Mouse (Mus musculus) embryonic facial prominence, embryonic 10.5 days (tissue): ENCODE results near the gene Tbc1d7. TPM values are rescaled to one million over a fixed set of nuclear protein-coding genes. Genes with fewer than 3 reads are reported as not detected.

Experiments
- DNase-seq: peaks from one replicate; pipeline ENCODE4 v3.0.0-alpha.2; 2017; ENCODE audit warnings: low spot score
- H3K27ac ChIP-seq: fragments of 300-500 bp; sonication (generic); replicated peaks from 2 replicates; pipeline ENCODE4 v1.5.1; 2016; ENCODE audit warnings: mild to moderate bottlenecking
- H3K27me3 ChIP-seq: fragments of 300-500 bp; sonication (generic); replicated peaks from 2 replicates; pipeline ENCODE4 v1.6.1; 2016; ENCODE audit warnings: low read depth, mild to moderate bottlenecking; ENCODE audit not compliant: poor library complexity, severe bottlenecking
- H3K36me3 ChIP-seq: fragments of 300-500 bp; sonication (generic); replicated peaks from 2 replicates; pipeline ENCODE4 v1.6.1; 2016; ENCODE audit warnings: mild to moderate bottlenecking, moderate library complexity
- H3K4me1 ChIP-seq: fragments of 300-500 bp; sonication (generic); 2 replicates; pipeline ENCODE4 v1.6.1; 2016
- H3K4me3 ChIP-seq: fragments of 300-500 bp; sonication (generic); 2 replicates; pipeline ENCODE4 v1.5.1; 2016; ENCODE audit warnings: mild to moderate bottlenecking, moderate library complexity
- H3K9me3 ChIP-seq: fragments of 300-500 bp; sonication (generic); 2 replicates; pipeline ENCODE4 v1.6.1; 2016; ENCODE audit warnings: mild to moderate bottlenecking
- WGBS: fragments of 180-500 bp; shearing (Covaris S2); methylation state at CpG from one replicate; pipeline ENCODE4 v1.1.7; 2016; 5-methylcytosine and 5-hydroxymethylcytosine counted together
- polyA plus RNA-seq: library from polyadenylated mRNA; unstranded; fragments of >200 nt; fragmentation: Nextera tagmentation; extraction: Ambion mirVana; gene quantifications from 2 replicates; pipeline ENCODE4 v1.2.1, GENCODE M21; 2016

The Tbc1d7 gene
- polyA plus RNA-seq, 1 experiment from 2014 or later, result 64.8 TPM

DNA sequence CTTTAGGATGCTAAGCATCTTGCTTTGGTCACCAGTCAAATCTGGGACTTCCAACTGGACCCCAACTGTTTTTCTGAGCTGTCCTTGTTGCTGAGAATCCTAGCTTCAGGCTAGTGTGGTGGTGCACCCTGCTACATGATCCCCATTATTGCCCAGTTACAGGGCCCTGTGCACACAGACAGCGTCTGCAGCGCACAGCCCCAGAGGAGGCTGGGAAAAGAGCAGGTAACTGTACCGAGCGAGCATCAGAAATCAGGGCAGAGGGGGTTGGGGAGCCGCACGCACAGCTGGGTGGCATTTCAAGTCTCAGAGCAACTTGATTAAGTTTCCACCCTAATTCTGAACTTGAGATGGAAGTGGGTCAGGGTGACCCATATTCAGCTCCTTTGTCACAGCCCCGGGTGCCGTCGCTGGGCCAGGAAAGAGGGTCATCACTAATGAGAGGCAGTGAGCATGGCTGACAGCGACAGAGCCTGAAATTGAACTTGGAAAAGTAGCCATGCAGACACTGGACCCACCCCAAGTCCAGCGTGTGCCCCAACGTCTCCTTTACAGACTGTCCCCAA, 34.9 kb upstream of the Tbc1d7 start:
- Histone ChIP-seq H3K4me3 (no peak overlapping the region), H3K4me1 (peaks cover 34% of the 10 kb centered on the region), H3K27me3 (peaks cover 8% of the 10 kb centered on the region; the same call in 1 of the 2 replicates), H3K27ac (no peak overlapping the region), H3K36me3 (no peaks in the 10 kb centered on the region), H3K9me3 (no peaks in the 10 kb centered on the region)
- no peak for DNase-seq
- 86% methylated on average over 12 of the region's 12 CpGs for WGBS

DNA sequence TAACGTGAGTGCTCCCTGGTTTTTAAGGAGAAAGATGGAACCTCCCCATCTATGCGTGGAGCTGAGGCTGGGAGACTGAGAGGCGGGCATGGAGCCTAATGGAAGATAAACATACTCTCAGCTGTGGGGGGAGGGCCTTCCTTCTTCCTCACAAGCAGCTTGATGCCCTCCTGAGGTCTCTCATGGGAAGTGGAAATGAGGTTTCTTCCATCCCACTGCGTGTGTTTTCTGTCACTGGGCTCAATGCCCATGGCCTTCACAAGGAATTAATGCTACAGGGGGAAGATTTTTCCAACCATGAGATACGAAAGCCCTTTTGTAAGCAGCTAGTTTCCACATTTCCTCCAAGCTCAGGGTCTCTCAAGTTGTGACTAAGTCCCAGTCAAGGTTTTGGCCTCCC, 32.3 kb upstream of the Tbc1d7 start:
- Histone ChIP-seq H3K4me3 (no peak overlapping the region), H3K27ac (no peak overlapping the region), H3K4me1 (peaks cover 17% of the 10 kb centered on the region), H3K36me3 (no peaks in the 10 kb centered on the region), H3K9me3 (no peaks in the 10 kb centered on the region), H3K27me3 (peaks cover 11% of the 10 kb centered on the region; the same call in 1 of the 2 replicates)
- WGBS, result 68% methylated on average over 5 of the region's 5 CpGs
- DNase-seq, result no peak

DNA sequence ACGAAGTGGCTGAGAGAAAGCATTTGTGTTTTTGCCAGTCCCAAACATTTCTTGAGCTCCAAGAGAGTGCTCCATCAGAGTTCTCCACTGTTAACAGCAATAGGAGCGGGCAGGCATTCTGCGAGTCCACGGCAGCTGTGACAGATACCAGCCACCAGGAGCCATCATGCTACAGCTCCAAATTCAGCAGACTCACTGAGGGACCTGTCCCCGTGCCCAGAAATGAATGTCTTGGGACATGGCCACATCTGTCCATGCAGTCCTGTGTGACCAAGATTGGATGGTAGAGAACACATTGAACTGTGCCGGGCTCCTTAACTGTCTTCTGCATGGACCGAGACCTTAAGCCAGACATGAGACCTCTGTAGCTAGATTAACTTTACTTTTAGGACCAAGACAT, 31.9 kb upstream of the Tbc1d7 start:
- peaks cover 11% of the 10 kb centered on the region; the same call in 1 of the 2 replicates for H3K27me3 ChIP-seq
- no peak overlapping the region for H3K4me3 ChIP-seq
- 0 out of 2 replicates have a peak, but pooled peaks cover 15% of the 10 kb centered on the region for H3K4me1 ChIP-seq
- 83% methylated on average over 7 of the region's 7 CpGs for WGBS
- H3K9me3 ChIP-seq, result no peaks in the 10 kb centered on the region
- H3K27ac ChIP-seq, result no peak overlapping the region
- no peak for DNase-seq
- no peaks in the 10 kb centered on the region for H3K36me3 ChIP-seq

DNA sequence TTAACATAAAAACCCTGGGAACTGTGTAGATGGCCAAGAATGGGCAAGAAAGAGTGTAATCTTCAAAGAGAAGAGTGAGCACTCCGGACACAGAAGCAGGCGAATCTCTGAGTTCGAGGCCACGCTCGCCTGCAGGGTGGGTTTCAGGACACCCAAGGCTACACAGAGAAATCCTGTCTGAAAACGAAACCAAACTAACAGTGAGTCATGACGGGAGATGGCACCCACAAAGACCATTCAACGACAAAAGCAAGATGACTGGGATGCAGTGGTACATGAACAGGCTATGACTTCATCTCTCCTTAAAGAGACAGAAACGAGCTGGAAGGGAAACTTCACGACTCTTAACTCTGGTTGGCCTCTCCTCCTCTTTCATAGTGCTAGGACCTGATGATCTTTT, 31.1 kb upstream of the Tbc1d7 start:
- H3K9me3 ChIP-seq, result no peaks in the 10 kb centered on the region
- 90% methylated on average over 10 of the region's 10 CpGs for WGBS
- H3K4me3 ChIP-seq, result no peak overlapping the region
- H3K36me3 ChIP-seq, result no peaks in the 10 kb centered on the region
- peaks cover 11% of the 10 kb centered on the region; the same call in 1 of the 2 replicates for H3K27me3 ChIP-seq
- no peak for DNase-seq
- no peak overlapping the region for H3K27ac ChIP-seq
- 0 out of 2 replicates have a peak, but pooled peaks cover 15% of the 10 kb centered on the region for H3K4me1 ChIP-seq

DNA sequence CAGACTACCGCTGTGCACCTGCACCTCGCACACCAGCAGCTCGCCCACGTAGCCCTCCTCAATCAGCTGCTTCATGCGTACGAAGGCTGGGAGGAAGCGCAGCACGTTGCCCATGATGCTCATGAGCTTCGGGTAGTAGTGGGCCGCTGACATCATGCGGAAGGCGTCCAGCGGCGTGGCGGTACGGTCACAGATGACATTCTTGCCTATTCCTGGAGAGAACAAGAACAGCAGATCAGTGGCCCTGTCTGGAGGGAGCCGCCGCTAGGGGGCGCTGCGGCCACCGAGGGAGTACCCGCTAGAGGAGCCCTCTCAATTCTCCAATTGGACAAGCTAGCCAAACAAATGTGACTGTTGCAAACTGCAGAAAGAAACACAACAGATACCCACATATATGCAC, 29.7 kb upstream of the Tbc1d7 start:
- Histone ChIP-seq H3K27me3 (peaks cover 11% of the 10 kb centered on the region; the same call in 1 of the 2 replicates), H3K4me1 (0 out of 2 replicates have a peak, but pooled peaks cover 15% of the 10 kb centered on the region), H3K36me3 (no peaks in the 10 kb centered on the region), H3K4me3 (no peak overlapping the region), H3K27ac (no peak overlapping the region), H3K9me3 (no peaks in the 10 kb centered on the region)
- WGBS, result 39% methylated on average over 22 of the region's 22 CpGs
- DNase-seq, result peak; percentile 73

DNA sequence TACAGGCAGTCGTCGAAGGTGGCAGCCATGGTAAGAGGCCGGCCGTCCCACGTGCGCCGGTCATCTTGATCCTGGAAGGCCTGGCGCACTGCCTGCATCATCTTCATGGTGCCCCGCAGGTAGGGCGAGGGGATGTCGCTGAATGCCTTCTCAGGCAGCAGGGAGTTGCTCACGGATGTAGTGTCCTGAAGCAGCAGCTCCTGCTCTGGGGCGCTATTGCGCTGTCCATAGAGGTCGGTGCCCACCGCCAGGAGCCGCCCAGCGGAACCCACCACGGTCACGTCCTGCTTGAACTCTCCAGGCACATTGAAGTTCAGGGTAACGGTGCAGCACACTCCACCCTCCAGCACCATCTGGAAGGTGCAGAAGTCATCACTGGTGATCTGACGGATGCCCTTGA, 29.2 kb upstream of the Tbc1d7 start:
- peaks cover 11% of the 10 kb centered on the region; the same call in 1 of the 2 replicates for H3K27me3 ChIP-seq
- no peak for DNase-seq
- H3K9me3 ChIP-seq, result no peaks in the 10 kb centered on the region
- no peak overlapping the region for H3K4me3 ChIP-seq
- 0 out of 2 replicates have a peak, but pooled peaks cover 15% of the 10 kb centered on the region for H3K4me1 ChIP-seq
- H3K36me3 ChIP-seq, result no peaks in the 10 kb centered on the region
- WGBS, result 71% methylated on average over 22 of the region's 22 CpGs
- H3K27ac ChIP-seq, result no peak overlapping the region

DNA sequence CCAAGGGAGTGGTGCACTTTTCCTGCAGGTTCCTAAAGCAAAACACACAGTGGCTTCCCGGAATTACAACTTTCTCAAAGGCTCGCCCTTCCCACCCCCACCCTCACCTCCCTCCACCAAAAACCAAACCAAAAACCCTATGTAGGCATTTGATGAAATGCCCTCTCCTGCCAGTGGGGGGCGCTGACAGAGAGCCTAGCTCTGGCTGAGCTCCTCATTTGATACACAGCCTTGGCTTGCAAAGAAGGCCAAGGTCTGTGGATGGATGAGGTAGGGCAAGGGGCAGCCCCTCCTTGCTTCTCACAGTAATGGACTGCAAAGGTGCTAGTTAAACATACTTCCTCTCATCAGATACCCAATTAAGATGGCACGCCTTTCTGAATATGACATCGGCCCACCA, 28.4 kb upstream of the Tbc1d7 start:
- no peak overlapping the region for H3K4me3 ChIP-seq
- 0 out of 2 replicates have a peak, but pooled peaks cover 15% of the 10 kb centered on the region for H3K4me1 ChIP-seq
- no peaks in the 10 kb centered on the region for H3K9me3 ChIP-seq
- H3K27me3 ChIP-seq, result peaks cover 11% of the 10 kb centered on the region; the same call in 1 of the 2 replicates
- no peak overlapping the region for H3K27ac ChIP-seq
- WGBS, result 69% methylated on average over 5 of the region's 5 CpGs
- H3K36me3 ChIP-seq, result no peaks in the 10 kb centered on the region
- DNase-seq, result no peak

DNA sequence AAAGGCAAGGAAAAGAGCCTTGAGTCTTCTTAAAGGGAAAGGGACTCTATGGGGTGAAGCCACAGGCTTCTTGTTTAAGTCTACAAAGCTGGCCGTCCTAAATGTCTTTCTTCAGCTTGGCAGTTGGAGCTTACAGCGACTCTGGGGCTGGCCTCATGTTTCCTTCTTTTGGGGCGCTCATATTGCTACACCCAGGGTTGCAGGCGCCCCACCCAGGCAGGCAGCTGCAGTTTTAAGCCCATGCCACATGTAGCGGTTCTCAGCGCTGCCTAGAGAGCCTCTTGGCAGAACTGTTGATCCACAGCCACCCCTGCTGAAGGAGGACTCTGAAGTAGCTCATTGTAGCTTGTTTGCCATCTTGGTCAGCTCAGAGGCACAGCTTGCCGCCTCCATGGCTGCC, 28.0 kb upstream of the Tbc1d7 start:
- no peak overlapping the region for H3K4me3 ChIP-seq
- 90% methylated on average over 7 of the region's 7 CpGs for WGBS
- H3K9me3 ChIP-seq, result no peaks in the 10 kb centered on the region
- DNase-seq, result no peak
- 0 out of 2 replicates have a peak, but pooled peaks cover 15% of the 10 kb centered on the region for H3K4me1 ChIP-seq
- no peak overlapping the region for H3K27ac ChIP-seq
- H3K36me3 ChIP-seq, result no peaks in the 10 kb centered on the region
- H3K27me3 ChIP-seq, result peaks cover 11% of the 10 kb centered on the region; the same call in 1 of the 2 replicates

DNA sequence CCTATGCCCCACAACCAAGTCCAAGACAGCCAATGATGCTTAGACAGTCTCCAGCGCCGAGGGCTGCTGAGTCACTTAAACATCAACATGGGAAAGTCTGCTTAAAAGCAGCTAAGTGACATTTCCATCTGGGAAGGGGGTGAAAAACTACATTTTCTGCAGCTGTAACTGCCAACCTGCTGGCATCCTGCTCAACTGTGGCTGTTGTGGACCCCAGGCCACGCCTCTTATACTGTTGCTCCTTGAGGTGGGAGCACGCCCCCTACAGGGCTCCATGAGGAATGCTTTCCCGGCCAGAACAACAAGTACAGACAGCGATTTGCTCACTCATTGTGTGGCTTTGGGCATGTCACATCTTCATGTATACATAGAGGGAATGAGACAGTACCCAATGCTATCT, 25.9 kb upstream of the Tbc1d7 start:
- Histone ChIP-seq H3K36me3 (no peaks in the 10 kb centered on the region), H3K4me1 (peaks cover 14% of the 10 kb centered on the region), H3K27me3 (peaks cover 11% of the 10 kb centered on the region; the same call in 1 of the 2 replicates), H3K9me3 (no peaks in the 10 kb centered on the region), H3K4me3 (no peak overlapping the region), H3K27ac (no peak overlapping the region)
- DNase-seq, result no peak
- WGBS, result 61% methylated on average over 6 of the region's 6 CpGs

DNA sequence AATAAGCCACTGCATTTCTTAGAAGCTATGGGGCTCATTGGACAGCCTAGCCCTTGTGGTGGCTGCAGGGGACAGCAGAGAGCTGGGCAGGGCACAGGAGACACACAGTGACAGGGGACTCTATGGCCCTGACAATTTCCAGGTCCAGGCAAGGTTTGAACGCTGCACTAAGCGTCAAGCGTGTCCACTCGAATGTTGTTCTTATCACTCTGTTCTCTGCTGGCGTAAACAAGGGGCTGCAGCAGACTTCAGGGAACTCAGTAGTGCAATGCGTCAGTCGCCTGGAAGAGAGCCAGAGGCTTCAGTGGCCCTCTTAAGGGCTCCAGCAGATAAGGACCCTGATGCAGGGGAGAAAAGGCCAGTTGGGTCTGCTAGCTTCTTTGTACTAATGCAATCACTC, 24.7 kb upstream of the Tbc1d7 start:
- peaks cover 11% of the 10 kb centered on the region; the same call in 1 of the 2 replicates for H3K27me3 ChIP-seq
- no peak for DNase-seq
- no peaks in the 10 kb centered on the region for H3K9me3 ChIP-seq
- 80% methylated on average over 7 of the region's 7 CpGs for WGBS
- H3K4me3 ChIP-seq, result no peak overlapping the region
- H3K36me3 ChIP-seq, result no peaks in the 10 kb centered on the region
- H3K27ac ChIP-seq, result no peak overlapping the region
- H3K4me1 ChIP-seq, result peaks cover 24% of the 10 kb centered on the region

DNA sequence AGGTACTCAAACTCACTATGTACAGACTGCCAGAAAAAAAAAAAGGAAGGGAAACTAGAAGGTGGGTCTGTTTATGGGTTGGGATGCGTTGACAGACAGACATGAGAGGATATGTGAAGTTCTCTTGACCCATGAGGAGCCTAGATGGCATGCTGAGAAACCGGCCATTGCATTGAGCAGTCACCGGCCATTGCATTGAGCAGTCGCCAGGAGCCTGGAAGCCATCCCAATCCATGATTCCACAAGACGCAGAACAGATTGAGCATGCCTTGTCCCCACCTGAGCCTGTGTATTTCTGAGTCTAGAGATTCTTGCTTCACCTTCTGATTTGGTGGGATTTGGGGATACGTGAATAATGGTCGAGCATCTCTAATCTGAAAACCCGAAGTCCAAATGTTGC, 22.6 kb upstream of the Tbc1d7 start:
- no peak overlapping the region for H3K27ac ChIP-seq
- no peaks in the 10 kb centered on the region for H3K36me3 ChIP-seq
- 92% methylated on average over 8 of the region's 8 CpGs for WGBS
- no peaks in the 10 kb centered on the region for H3K27me3 ChIP-seq
- H3K4me3 ChIP-seq, result no peak overlapping the region
- no peaks in the 10 kb centered on the region for H3K9me3 ChIP-seq
- peaks cover 16% of the 10 kb centered on the region for H3K4me1 ChIP-seq
- no peak for DNase-seq

DNA sequence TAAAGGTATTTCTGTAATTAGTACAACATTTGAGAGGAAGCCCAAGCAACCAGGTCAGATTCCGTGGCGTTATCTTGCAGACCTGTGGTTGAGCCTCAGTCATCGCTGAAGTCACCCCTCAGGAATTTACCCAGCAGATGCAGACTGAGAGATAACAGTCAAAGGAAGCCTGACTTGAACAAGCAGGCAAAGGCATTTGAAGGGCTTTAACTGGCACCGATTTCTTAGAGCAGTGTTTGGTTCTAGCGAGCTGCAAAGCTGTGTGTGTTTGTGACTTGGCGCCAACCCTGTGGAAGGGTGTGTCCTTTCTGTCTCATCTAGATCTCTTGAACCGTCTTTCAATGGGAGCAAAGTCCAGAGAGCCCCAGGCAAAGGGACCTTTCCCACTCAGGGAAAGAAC, 22.0 kb upstream of the Tbc1d7 start:
- H3K4me1 ChIP-seq, result peaks cover 16% of the 10 kb centered on the region
- DNase-seq, result no peak
- H3K9me3 ChIP-seq, result no peaks in the 10 kb centered on the region
- no peak overlapping the region for H3K27ac ChIP-seq
- no peaks in the 10 kb centered on the region for H3K36me3 ChIP-seq
- H3K27me3 ChIP-seq, result no peaks in the 10 kb centered on the region
- 62% methylated on average over 7 of the region's 7 CpGs for WGBS
- no peak overlapping the region for H3K4me3 ChIP-seq

DNA sequence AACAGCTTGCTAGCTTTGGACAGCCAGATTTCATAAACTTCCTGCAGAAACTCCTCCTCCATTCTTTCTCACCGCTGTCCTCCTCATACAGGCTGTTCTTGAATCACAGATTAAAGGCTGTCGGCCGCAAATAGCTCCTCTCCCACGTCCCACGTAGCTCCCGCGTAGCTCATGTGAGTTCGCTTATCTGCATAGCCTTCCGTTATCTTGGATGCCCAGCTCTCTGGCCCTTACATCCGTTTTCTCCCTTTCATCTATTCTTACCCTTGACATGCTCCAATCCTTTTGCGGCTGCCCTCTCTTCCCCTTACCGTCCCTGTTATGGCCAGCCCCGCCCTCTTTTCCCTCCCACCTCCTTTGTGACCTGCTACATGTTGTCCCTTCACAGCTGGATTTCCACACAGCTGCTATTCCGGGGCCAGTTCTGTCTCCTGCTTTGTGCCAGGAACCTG, 20.5 kb upstream of the Tbc1d7 start:
- peak overlapping the region; percentile 12; the same call in 1 of the 2 replicates for H3K4me3 ChIP-seq
- H3K4me1 ChIP-seq, result peaks cover 19% of the 10 kb centered on the region
- no peaks in the 10 kb centered on the region for H3K9me3 ChIP-seq
- no peak overlapping the region for H3K27ac ChIP-seq
- 24% methylated on average over 14 of the region's 14 CpGs for WGBS
- no peaks in the 10 kb centered on the region for H3K36me3 ChIP-seq
- peak; percentile 32 for DNase-seq
- H3K27me3 ChIP-seq, result no peaks in the 10 kb centered on the region
